8 mouse cellular contexts compared by ENCODE assay signal in the genomic region with DNA sequence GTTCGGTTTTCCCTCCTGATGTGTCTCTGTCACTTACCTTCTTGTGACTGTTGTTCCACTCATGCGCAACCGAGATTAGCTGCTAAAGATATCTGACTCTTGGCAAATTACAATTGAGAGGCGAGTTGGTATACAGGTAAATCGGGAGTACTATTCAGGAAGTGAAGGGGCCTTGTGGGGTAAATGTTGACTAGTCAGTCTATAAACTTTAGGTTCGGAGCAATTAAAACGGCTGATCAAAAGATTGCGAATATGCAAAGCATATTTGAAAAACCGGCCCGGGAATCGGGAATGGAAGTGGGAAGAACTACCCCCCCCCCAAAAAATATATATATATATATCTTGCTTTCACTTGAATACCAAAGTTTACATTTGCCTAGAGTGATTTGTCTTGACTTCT. TPM values are rescaled to one million over a fixed set of nuclear protein-coding genes. Genes with fewer than 3 reads are reported as not detected.
A peak's percentile ranks its signal among the peaks of the same experiment; 100 is the strongest.
DNase-seq lines count a peak whose midpoint lies in the region; ATAC-seq and TF ChIP-seq lines count a peak whose summit lies in the region.

Gene Rnf180, minus strand, starts transcription at position 101 of the 400 bp plus-strand sequence.

- peak within 1 kb of the TSS; percentile 91 for H3K9ac ChIP-seq in hindbrain, embryonic 15.5 days

- H3K4me1 ChIP-seq in kidney, adult 2 months (ENCODE audit: control insufficient read depth, insufficient read depth, low read length), result no peaks in the 10 kb centered on the region
- no peaks in the 10 kb centered on the region; the same call in 1 of the 2 replicates for H3K4me1 ChIP-seq in cortical plate, adult 2 months (ENCODE audit: control insufficient read depth, insufficient read depth, low read length)
- peaks cover 26% of the 10 kb centered on the region for H3K4me1 ChIP-seq in hindbrain, embryonic 15.5 days (replicated peaks)

- no peak for TF ChIP-seq POLR2A in kidney, adult 2 months (IDR thresholded peaks at IDR 0.05; ENCODE audit: low read depth, low read length)
- TF ChIP-seq POLR2A in cortical plate, adult 2 months (IDR thresholded peaks at IDR 0.05; ENCODE audit: extremely low read depth, insufficient read depth, low read length), result no peak

- 0 out of 2 replicates have a peak, but pooled peaks have one; percentile 4 for ATAC-seq in hindbrain, embryonic 15.5 days (ENCODE audit: low FRiP score, low read depth)

- peak within 1 kb of the TSS; percentile 81 for H3K4me2 ChIP-seq in hindbrain, embryonic 15.5 days

- no peaks in the 10 kb centered on the region for H3K36me3 ChIP-seq in kidney, adult 2 months (ENCODE audit: control insufficient read depth, insufficient read depth, low read length)
- no peaks in the 10 kb centered on the region for H3K36me3 ChIP-seq in hindbrain, embryonic 15.5 days
- H3K36me3 ChIP-seq in macrophage (ENCODE audit: inconsistent target), result no peaks in the 10 kb centered on the region

- H3K79me2 ChIP-seq in macrophage (ENCODE audit: inconsistent target), result no peaks in the 10 kb centered on the region; the same call in 1 of the 2 replicates

- no peak for DNase-seq in kidney, adult 2 months
- no peak for DNase-seq in kidney, postnatal 25 days
- no peak for DNase-seq in adipocyte (ENCODE audit: low spot score)
- DNase-seq in testis, postnatal 14 days (ENCODE audit: low spot score), result no peak
- DNase-seq in cerebellum, postnatal 4 days (ENCODE audit: low spot score in 2 of 2), result no peak

- H3K9me3 ChIP-seq in hindbrain, embryonic 15.5 days, result no peaks in the 10 kb centered on the region

- TF ChIP-seq CTCF in kidney, adult 2 months (conservative IDR thresholded peaks at IDR 0.05; ENCODE audit: insufficient read depth, insufficient read length, low read depth, low read length), result no peak
- no peak for TF ChIP-seq CTCF in cortical plate, adult 2 months (IDR thresholded peaks at IDR 0.05; ENCODE audit: extremely low read depth, insufficient read depth, low read length)

- H3K27me3 ChIP-seq in kidney, adult 2 months (replicated peaks; ENCODE audit: control insufficient read depth, insufficient read depth, low read length), result peaks cover 4% of the 10 kb centered on the region; the same call in 1 of the 2 replicates
- H3K27me3 ChIP-seq in hindbrain, embryonic 15.5 days, result no peaks in the 10 kb centered on the region

- WGBS in kidney, adult 2 months, result 57% methylated on average over 11 of the region's 11 CpGs
- 53% methylated on average over 11 of the region's 11 CpGs for WGBS in hindbrain, embryonic 15.5 days
- 73% methylated on average over 8 of the region's 11 CpGs for WGBS in macrophage (ENCODE audit: missing documents)

- peak within 1 kb of the TSS; percentile 56 for H3K4me3 ChIP-seq in kidney, adult 2 months (ENCODE audit: insufficient read depth, low read depth, low read length)
- peak within 1 kb of the TSS; percentile 94 for H3K4me3 ChIP-seq in cortical plate, adult 2 months (ENCODE audit: insufficient read depth, low read length)
- H3K4me3 ChIP-seq in hindbrain, embryonic 15.5 days, result peak within 1 kb of the TSS; percentile 98
- H3K4me3 ChIP-seq in macrophage (ENCODE audit: inconsistent target), result peak within 1 kb of the TSS; percentile 43

- no peak within 1 kb of the TSS for H3K27ac ChIP-seq in kidney, adult 2 months (ENCODE audit: insufficient read depth, low read depth, low read length)
- H3K27ac ChIP-seq in cortical plate, adult 2 months (ENCODE audit: insufficient read depth, low read length), result peak within 1 kb of the TSS; percentile 38; the same call in 1 of the 2 replicates
- H3K27ac ChIP-seq in hindbrain, embryonic 15.5 days (replicated peaks), result peak within 1 kb of the TSS; percentile 86
- no peak within 1 kb of the TSS for H3K27ac ChIP-seq in macrophage

RNA-seq across cellular contexts. Expression of gene Rnf180, which starts in this region (rescaled TPM):
- polyA plus RNA-seq in kidney, adult 2 months (2012; rRNA removed), result 0.72 TPM in 2 replicates
- polyA plus RNA-seq in cortical plate, adult 2 months (2012; rRNA removed), result 16.1 and 17.3 TPM in 2 replicates
- polyA plus RNA-seq in hindbrain, embryonic 15.5 days (2015; fragmentation: Nextera tagmentation; extraction: Ambion mirVana), result 33.3 and 35.4 TPM in 2 replicates
- 10 to 100 TPM; 15.3 to 83.8 (median 34.8) TPM for total RNA-seq in macrophage (2018; cell fraction: chromatin; rRNA removed)
- 10 to 100 TPM in 7 of 26 experiments, 1 to 10 TPM in 19; 3.2 to 13.4 (median 5.5) TPM for total RNA-seq in macrophage (2018; cell fraction: cytosol; rRNA removed)
- 10 to 100 TPM in 20 of 26 experiments, 1 to 10 TPM in 6; 5.8 to 65.4 (median 22.8) TPM for total RNA-seq in macrophage (2018; cell fraction: nucleus; rRNA removed)
- polyA plus RNA-seq in macrophage (2018), result 7.7 to 11.7 TPM (median 8.2 TPM) in 3 replicates

Comparison
In these comparisons a context has a peak if more than half of its experiments do, and no peak if none do; other contexts are left out.
1. H3K27ac ChIP-seq: peak in cortical plate, adult 2 months (single experiment) and hindbrain, embryonic 15.5 days (single experiment); none in kidney, adult 2 months (single experiment) and macrophage (single experiment).
2. H3K4me3 ChIP-seq: peak in every context shown above with its lines; median percentile 98 in hindbrain, embryonic 15.5 days; 94 in cortical plate, adult 2 months; 56 in kidney, adult 2 months; 43 in macrophage.